Mouse (Mus musculus) hindlimb bud, embryonic 11.5 days (tissue): ENCODE results near the gene Slc9a5.

ENCODE experiments used
- DNase-seq: peaks from one replicate; pipeline ENCODE4 v3.0.0-alpha.2; 2012; ENCODE audit warnings: low read depth, low spot score; ENCODE audit errors: extremely low spot score

Gene Slc9a5

GRCm38 (mm10) chr8:105348450-105349095 lies at the start of gene Slc9a5:
Gene Slc9a5 (plus strand): TSS chr8:105348843.
- no peak for DNase-seq

- no peak for DNase-seq
Observed at GRCm38 (mm10) chr8:105299962-105300361, 48.7 kb upstream of the Slc9a5 start.

GRCm38 (mm10) chr8:105303396-105303795 lies 45.2 kb upstream of the Slc9a5 start:
- no peak for DNase-seq

GRCm38 (mm10) chr8:105303874-105304273 lies 44.8 kb upstream of the Slc9a5 start:
- DNase-seq, result no peak

GRCm38 (mm10) chr8:105304325-105305210 lies 44.1 kb upstream of the Slc9a5 start:
- no peak for DNase-seq

GRCm38 (mm10) chr8:105305211-105306145 lies 43.2 kb upstream of the Slc9a5 start, which contains the start of gene Elmo3:
Gene Elmo3 (plus strand): TSS chr8:105305601.
- DNase-seq, result no peak

GRCm38 (mm10) chr8:105306146-105306691 lies 42.4 kb upstream of the Slc9a5 start:
- DNase-seq, result no peak

- DNase-seq, result no peak
Observed at GRCm38 (mm10) chr8:105307670-105308069, 41.0 kb upstream of the Slc9a5 start.

- no peak for DNase-seq
Observed at GRCm38 (mm10) chr8:105308428-105308827, 40.2 kb upstream of the Slc9a5 start.

GRCm38 (mm10) chr8:105309142-105309847 lies 39.3 kb upstream of the Slc9a5 start:
- DNase-seq, result no peak

- no peak for DNase-seq
Observed at GRCm38 (mm10) chr8:105310118-105310517, 38.5 kb upstream of the Slc9a5 start.

GRCm38 (mm10) chr8:105311718-105312117 lies 36.9 kb upstream of the Slc9a5 start:
- DNase-seq, result no peak

GRCm38 (mm10) chr8:105312891-105313481 lies 35.7 kb upstream of the Slc9a5 start:
- no peak for DNase-seq

GRCm38 (mm10) chr8:105313622-105314402 lies 34.8 kb upstream of the Slc9a5 start:
- no peak for DNase-seq

GRCm38 (mm10) chr8:105315073-105315769 lies 33.4 kb upstream of the Slc9a5 start:
- no peak for DNase-seq

- no peak for DNase-seq
Observed at GRCm38 (mm10) chr8:105317941-105318340, 30.7 kb upstream of the Slc9a5 start.

- no peak for DNase-seq
Observed at GRCm38 (mm10) chr8:105318662-105319190, 29.9 kb upstream of the Slc9a5 start.

GRCm38 (mm10) chr8:105323183-105323582 lies 25.5 kb upstream of the Slc9a5 start:
- no peak for DNase-seq
